ENCODE assay signal across 7 mouse cellular contexts in genomic region chr9:96795399-96795928, GRCm38 (mm10). TPM values are rescaled to one million over a fixed set of nuclear protein-coding genes. Genes with fewer than 3 reads are reported as not detected.
DNase-seq lines count a peak whose midpoint lies in the region; ATAC-seq lines count a peak whose summit lies in the region.

No protein-coding gene starts in this region.

- peak overlapping the region; percentile 49 for H3K4me3 ChIP-seq in embryonic facial prominence, embryonic 13.5 days
- H3K4me3 ChIP-seq in heart, embryonic 13.5 days: peak overlapping the region; percentile 46
- peak overlapping the region; percentile 34; the same call in 1 of the 2 replicates for H3K4me3 ChIP-seq in liver, embryonic 15.5 days (replicated peaks)

- H3K9ac ChIP-seq in embryonic facial prominence, embryonic 13.5 days: peak overlapping the region; percentile 68
- peak overlapping the region; percentile 71 for H3K9ac ChIP-seq in heart, embryonic 13.5 days
- H3K9ac ChIP-seq in liver, embryonic 15.5 days: no peak overlapping the region

- WGBS in embryonic facial prominence, embryonic 13.5 days: 6% methylated on average over 10 of the region's 10 CpGs
- 6% methylated on average over 10 of the region's 10 CpGs for WGBS in heart, embryonic 13.5 days
- 11% methylated on average over 10 of the region's 10 CpGs for WGBS in liver, embryonic 15.5 days (ENCODE audit: insufficient replicate concordance)

- H3K36me3 ChIP-seq in embryonic facial prominence, embryonic 13.5 days: no peaks in the 10 kb centered on the region
- H3K36me3 ChIP-seq in heart, embryonic 13.5 days: no peaks in the 10 kb centered on the region
- no peaks in the 10 kb centered on the region for H3K36me3 ChIP-seq in liver, embryonic 15.5 days (replicated peaks)

- DNase-seq in ZHBTc4 (ENCODE audit: low read depth, low spot score): peak; percentile 63
- DNase-seq in kidney, postnatal 14 days: peak; percentile 26
- peak; percentile 77 for DNase-seq in retina, embryonic 14.5 days (ENCODE audit: low spot score)

- H3K4me2 ChIP-seq in embryonic facial prominence, embryonic 13.5 days: peak overlapping the region; percentile 75
- H3K4me2 ChIP-seq in heart, embryonic 13.5 days: peak overlapping the region; percentile 68
- H3K4me2 ChIP-seq in liver, embryonic 15.5 days: peak overlapping the region; percentile 52

- H3K4me1 ChIP-seq in embryonic facial prominence, embryonic 13.5 days: peaks cover 10% of the 10 kb centered on the region; the same call in 1 of the 2 replicates
- peaks cover 7% of the 10 kb centered on the region for H3K4me1 ChIP-seq in heart, embryonic 13.5 days
- peaks cover 3% of the 10 kb centered on the region; the same call in 1 of the 2 replicates for H3K4me1 ChIP-seq in liver, embryonic 15.5 days (replicated peaks)

- H3K27me3 ChIP-seq in embryonic facial prominence, embryonic 13.5 days: no peaks in the 10 kb centered on the region
- no peaks in the 10 kb centered on the region for H3K27me3 ChIP-seq in heart, embryonic 13.5 days (replicated peaks)
- no peaks in the 10 kb centered on the region for H3K27me3 ChIP-seq in liver, embryonic 15.5 days

- H3K9me3 ChIP-seq in embryonic facial prominence, embryonic 13.5 days: no peaks in the 10 kb centered on the region
- H3K9me3 ChIP-seq in heart, embryonic 13.5 days: no peaks in the 10 kb centered on the region
- H3K9me3 ChIP-seq in liver, embryonic 15.5 days (replicated peaks): no peaks in the 10 kb centered on the region

- ATAC-seq in CD4-positive, CD25-positive, alpha-beta regulatory T cell, adult 4 months: peak; percentile 65
- ATAC-seq in embryonic facial prominence, embryonic 13.5 days (ENCODE audit: insufficient number of reproducible peaks, insufficient read depth, low FRiP score, low TSS enrichment, low read depth): peak; percentile 84
- peak; percentile 59; the same call in 1 of the 2 replicates for ATAC-seq in heart, embryonic 13.5 days (ENCODE audit: extremely low read depth, insufficient number of reproducible peaks, low FRiP score, low TSS enrichment)
- no peak for ATAC-seq in liver, embryonic 15.5 days (ENCODE audit: insufficient read depth)

- H3K27ac ChIP-seq in embryonic facial prominence, embryonic 13.5 days: peak overlapping the region; percentile 68
- peak overlapping the region; percentile 51 for H3K27ac ChIP-seq in heart, embryonic 13.5 days (replicated peaks)
- no peak overlapping the region for H3K27ac ChIP-seq in liver, embryonic 15.5 days (replicated peaks)

RNA-seq across cellular contexts. Expression of gene Zbtb38, which starts 42.8 kb away (rescaled TPM):
- polyA plus RNA-seq in CD4-positive, CD25-positive, alpha-beta regulatory T cell, adult 4 months (2017; shearing (Covaris generic)): 10 to 100 TPM; 80.3 to 85.0 TPM
- polyA plus RNA-seq in embryonic facial prominence, embryonic 13.5 days (2015; fragmentation: Nextera tagmentation; extraction: Ambion mirVana): 14.6 and 16.2 TPM in 2 replicates
- 27.1 and 31.3 TPM in 2 replicates for polyA plus RNA-seq in heart, embryonic 13.5 days (2015; fragmentation: Nextera tagmentation; extraction: Ambion mirVana)
- 5.3 and 5.9 TPM in 2 replicates for polyA plus RNA-seq in liver, embryonic 15.5 days (2015; fragmentation: Nextera tagmentation; extraction: Ambion mirVana)

Comparison
In these comparisons a context has a peak if more than half of its experiments do, and no peak if none do; other contexts are left out.
1. DNase-seq: peak in every context shown above with its lines; median percentile 77 in retina, embryonic 14.5 days; 63 in ZHBTc4; 26 in kidney, postnatal 14 days.